Mouse (Mus musculus): ENCODE measurements at regions not wholly inside any gene's neighbourhood (a gene's known extent, or its start where the extent isn't known, plus 50 kb on each side); places are given as distances from the start of the nearest gene placed in this dataset.

- TF ChIP-seq MEF2A (IDR thresholded peaks at IDR 0.05; ENCODE audit: extremely low read depth, insufficient replicate concordance, low read depth, low read length, poor library complexity, severe bottlenecking) (no peak), SIN3A (IDR thresholded peaks at IDR 0.05; ENCODE audit: low read length) (no peak)
Measured at GRCm38 (mm10) chr7:125036098-125036991, 408.1 kb upstream of the Kdm8 start.

All from MEL (cell line).